Mouse (Mus musculus): ENCODE data around the gene Icmt.

GRCm38 (mm10) chr4:152349837-152350381 is 52.9 kb downstream of the Icmt start:
- TF ChIP-seq GATA1 (IDR thresholded peaks at IDR 0.05; ENCODE audit: borderline replicate concordance, low read length) (no peak), FLI1 (IDR thresholded peaks at IDR 0.05; ENCODE audit: low read length) (no peak)

All from megakaryocyte, embryonic 14.5 days (primary cell).